Mouse (Mus musculus) MEL (cell line): ENCODE results near the gene Fndc3b. TPM values are rescaled to one million over a fixed set of nuclear protein-coding genes. Genes with fewer than 3 reads are reported as not detected.

Experiments
- DNase-seq: peaks from one replicate; pipeline ENCODE4 v3.0.0; 2011; ENCODE audit warnings: low read depth, low spot score
- H3K27ac ChIP-seq: 2 replicates; pipeline ENCODE4 v1.5.1; 2012; ENCODE audit warnings: low read depth, mild to moderate bottlenecking, control low read depth, low read length, moderate library complexity; ENCODE audit not compliant: control insufficient read depth
- H3K27me3 ChIP-seq, 2 experiments: fragments of 150-350 bp in 1 of 2; sonication (generic) in 1 of 2; 2 replicates each; pipeline ENCODE4 v1.6.1; 2012; ENCODE audit warnings: low read length in 2 of 2, mild to moderate bottlenecking in 2 of 2, improper control_type of control experiment in 1 of 2, moderate library complexity in 1 of 2; ENCODE audit not compliant: insufficient read depth in 2 of 2, control insufficient read depth in 1 of 2
- H3K36me3 ChIP-seq, 2 experiments: 2 replicates each; pipeline ENCODE4 v1.6.1; 2012 to 2014; ENCODE audit warnings: low read length in 2 of 2, improper control_type of control experiment in 1 of 2, inconsistent platforms in 1 of 2, mild to moderate bottlenecking in 1 of 2; ENCODE audit not compliant: insufficient read depth in 2 of 2, control insufficient read depth in 1 of 2
- H3K4me1 ChIP-seq, 2 experiments: fragments of 150-350 bp in 1 of 2; sonication (generic) in 1 of 2; 2 replicates each; pipeline ENCODE4 v1.6.1; 2012; ENCODE audit warnings: low read length in 2 of 2, improper control_type of control experiment in 1 of 2, mild to moderate bottlenecking in 1 of 2; ENCODE audit not compliant: insufficient read depth in 2 of 2, control insufficient read depth in 1 of 2
- H3K4me3 ChIP-seq, 2 experiments: fragments of 150-350 bp in 1 of 2; sonication (generic) in 1 of 2; 2 replicates each; pipeline ENCODE4 v1.5.1; 2012; ENCODE audit warnings: low read depth in 2 of 2, low read length in 2 of 2, mild to moderate bottlenecking in 2 of 2, moderate library complexity in 2 of 2, control low read depth in 1 of 2, improper control_type of control experiment in 1 of 2; ENCODE audit not compliant: control insufficient read depth in 1 of 2, insufficient read depth in 1 of 2
- H3K79me2 ChIP-seq: 2 replicates; pipeline ENCODE4 v1.6.1; 2012; ENCODE audit warnings: mild to moderate bottlenecking, low read length, moderate library complexity; ENCODE audit not compliant: control insufficient read depth, poor library complexity, insufficient read depth
- H3K9ac ChIP-seq: 2 replicates; pipeline ENCODE4 v1.6.1; 2012; ENCODE audit warnings: low read depth, mild to moderate bottlenecking, control low read depth, low read length, moderate library complexity; ENCODE audit not compliant: control insufficient read depth, poor library complexity, severe bottlenecking
- H3K9me3 ChIP-seq: fragments of 150-350 bp; sonication (generic); replicated peaks from 2 replicates; pipeline ENCODE4 v1.6.1; 2012; ENCODE audit warnings: mild to moderate bottlenecking, low read length, improper control_type of control experiment, moderate library complexity; ENCODE audit not compliant: insufficient read depth
- CHD1 ChIP-seq: IDR thresholded peaks from 2 replicates; pipeline ENCODE4 v1.6.1; 2012; ENCODE audit warnings: low read depth, mild to moderate bottlenecking, inconsistent platforms, low read length, improper control_type of control experiment
- E2F4 ChIP-seq: IDR thresholded peaks from 2 replicates; pipeline ENCODE4 v1.6.1; 2011; ENCODE audit warnings: low read depth, low read length, improper control_type of control experiment, borderline replicate concordance
- GABPA ChIP-seq: IDR thresholded peaks from 2 replicates; pipeline ENCODE4 v1.6.1; 2012; ENCODE audit warnings: low read depth, mild to moderate bottlenecking, inconsistent platforms, low read length, improper control_type of control experiment, moderate library complexity
- GATA1 ChIP-seq: IDR thresholded peaks from 2 replicates; pipeline ENCODE4 v1.6.1; 2011; ENCODE audit warnings: low read depth, low read length, improper control_type of control experiment
- HCFC1 ChIP-seq: IDR thresholded peaks from 2 replicates; pipeline ENCODE4 v1.6.1; 2012; ENCODE audit warnings: low read depth, mild to moderate bottlenecking, inconsistent platforms, low read length, improper control_type of control experiment, moderate library complexity
- JUND ChIP-seq: IDR thresholded peaks from 2 replicates; pipeline ENCODE4 v1.6.1; 2011; ENCODE audit warnings: low read depth, mild to moderate bottlenecking, improper control_type of control experiment, low read length
- MAFK ChIP-seq: IDR thresholded peaks from 2 replicates; pipeline ENCODE4 v1.6.1; 2011; ENCODE audit warnings: low read depth, mild to moderate bottlenecking, low read length, improper control_type of control experiment, borderline replicate concordance
- MAZ ChIP-seq: IDR thresholded peaks from 2 replicates; pipeline ENCODE4 v1.6.1; 2012; ENCODE audit warnings: low read depth, mild to moderate bottlenecking, inconsistent platforms, low read length, improper control_type of control experiment
- MYB ChIP-seq: IDR thresholded peaks from 2 replicates; pipeline ENCODE4 v1.6.1; 2011; ENCODE audit warnings: mild to moderate bottlenecking, low read depth, low read length, improper control_type of control experiment
- MYC ChIP-seq: IDR thresholded peaks from 2 replicates; pipeline ENCODE4 v1.6.1; 2011; ENCODE audit warnings: low read depth, mild to moderate bottlenecking, low read length, improper control_type of control experiment, moderate library complexity
- POLR2AphosphoS2 ChIP-seq: IDR thresholded peaks from 2 replicates; pipeline ENCODE4 v1.6.1; 2011; ENCODE audit warnings: low read length, improper control_type of control experiment
- POLR2AphosphoS5 ChIP-seq: IDR thresholded peaks from 2 replicates; pipeline ENCODE4 v1.6.1; 2012; ENCODE audit warnings: low read depth, borderline replicate concordance, mild to moderate bottlenecking, inconsistent platforms, low read length, moderate library complexity, mixed read lengths
- TBP ChIP-seq: IDR thresholded peaks from 2 replicates; pipeline ENCODE4 v1.8.0; 2011; ENCODE audit warnings: low read depth, low read length, improper control_type of control experiment
- USF1 ChIP-seq: IDR thresholded peaks from 2 replicates; pipeline ENCODE4 v1.6.1; 2014; ENCODE audit warnings: low read depth, mild to moderate bottlenecking, inconsistent platforms, low read length, improper control_type of control experiment, moderate library complexity
- USF2 ChIP-seq, 2 experiments: IDR thresholded peaks; 2 replicates each; pipeline ENCODE4 v1.6.1; 2011 to 2012; ENCODE audit warnings: improper control_type of control experiment in 2 of 2, low read length in 2 of 2, borderline replicate concordance in 1 of 2, inconsistent platforms in 1 of 2, low read depth in 1 of 2, mild to moderate bottlenecking in 1 of 2; ENCODE audit not compliant: insufficient read depth in 1 of 2
- ZMIZ1 ChIP-seq: IDR thresholded peaks from 2 replicates; pipeline ENCODE4 v1.6.1; 2012; ENCODE audit warnings: low read depth, mild to moderate bottlenecking, inconsistent platforms, low read length, improper control_type of control experiment, moderate library complexity
- ZNF384 ChIP-seq: IDR thresholded peaks from 2 replicates; pipeline ENCODE4 v1.6.1; 2012; ENCODE audit warnings: low read depth, mild to moderate bottlenecking, inconsistent platforms, low read length, improper control_type of control experiment
- polyA plus RNA-seq, 2 experiments: library from polyadenylated mRNA; stranded (reverse) in 1 of 2; unstranded in 1 of 2; fragments of >175 nt in 1 of 2; fragments of >200 nt in 1 of 2; gene quantifications; 2 replicates each; pipeline versions ENCODE4 v1.2.1 to v1.2.4; 2012; ENCODE audit warnings: low replicate concordance in 2 of 2, low read depth in 1 of 2; ENCODE audit not compliant: insufficient read length in 2 of 2, insufficient read depth in 1 of 2, missing spikeins in 1 of 2
- total RNA-seq: library from RNA; depleted of rRNA; stranded (reverse); fragments of 300-350 nt; gene quantifications from 2 replicates; pipeline ENCODE4 v1.2.3, GENCODE M21; 2012

The Fndc3b gene
- total and polyA plus RNA-seq, 3 experiments: not detected

DNA sequence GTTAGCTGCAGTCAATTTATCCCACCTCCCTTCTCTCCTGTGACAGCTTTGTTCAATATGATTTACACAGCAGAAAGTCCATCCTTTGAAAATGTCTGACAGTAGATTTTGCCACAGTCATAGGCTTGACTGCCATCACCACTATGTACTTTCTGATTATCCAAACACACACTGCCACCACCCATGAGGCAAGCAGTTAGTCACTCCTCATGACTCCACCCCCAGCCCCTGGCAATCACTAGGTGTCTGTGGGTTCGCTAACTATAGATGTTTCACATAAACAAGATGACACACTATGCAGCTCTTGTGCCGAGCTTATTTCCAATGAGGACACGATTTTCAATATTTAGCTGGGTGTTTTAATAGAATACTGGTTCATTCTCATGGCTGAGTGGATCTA is 160.1 kb downstream of the Fndc3b start:
- H3K4me3 ChIP-seq: no peak overlapping the region
- H3K9me3 ChIP-seq: no peaks in the 10 kb centered on the region

DNA sequence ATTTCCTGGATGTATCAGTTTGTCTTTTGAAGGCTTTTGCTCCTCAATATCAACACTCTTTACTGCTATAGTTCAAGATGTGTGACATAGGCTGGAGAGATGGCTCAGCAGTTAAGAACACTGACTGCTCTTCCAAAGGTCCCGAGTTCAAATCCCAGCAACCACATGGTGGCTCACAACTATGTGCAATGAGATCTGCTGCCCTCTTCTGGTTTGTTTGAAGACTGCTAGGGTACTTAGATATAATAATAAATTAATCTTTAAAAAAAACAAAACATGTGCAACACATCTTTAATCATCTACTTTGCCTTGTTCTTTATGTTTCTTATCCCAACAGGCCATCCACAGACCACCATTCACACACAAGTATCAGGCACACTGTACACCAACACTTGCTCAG is 160.7 kb downstream of the Fndc3b start:
- TF ChIP-seq HCFC1: no peak
- no peak for TF ChIP-seq MAZ
- no peak for TF ChIP-seq JUND
- Histone ChIP-seq H3K36me3 (no peaks in the 10 kb centered on the region), H3K79me2 (no peaks in the 10 kb centered on the region), H3K4me3 (no peak overlapping the region), H3K9me3 (no peaks in the 10 kb centered on the region), H3K4me1 (no peaks in the 10 kb centered on the region), H3K9ac (no peak overlapping the region), H3K27me3 (no peaks in the 10 kb centered on the region), H3K27ac (no peak overlapping the region)
- no peak for DNase-seq

More for the DNA sequence above, 160.1 kb downstream of the Fndc3b start:
- no peaks in the 10 kb centered on the region for H3K4me1 ChIP-seq
- H3K27me3 ChIP-seq: no peaks in the 10 kb centered on the region
- no peak for DNase-seq
- H3K36me3 ChIP-seq: no peaks in the 10 kb centered on the region
- H3K27ac ChIP-seq: no peak overlapping the region
- TF ChIP-seq GATA1: no peak
- H3K79me2 ChIP-seq: no peaks in the 10 kb centered on the region
- no peak overlapping the region for H3K9ac ChIP-seq

DNA sequence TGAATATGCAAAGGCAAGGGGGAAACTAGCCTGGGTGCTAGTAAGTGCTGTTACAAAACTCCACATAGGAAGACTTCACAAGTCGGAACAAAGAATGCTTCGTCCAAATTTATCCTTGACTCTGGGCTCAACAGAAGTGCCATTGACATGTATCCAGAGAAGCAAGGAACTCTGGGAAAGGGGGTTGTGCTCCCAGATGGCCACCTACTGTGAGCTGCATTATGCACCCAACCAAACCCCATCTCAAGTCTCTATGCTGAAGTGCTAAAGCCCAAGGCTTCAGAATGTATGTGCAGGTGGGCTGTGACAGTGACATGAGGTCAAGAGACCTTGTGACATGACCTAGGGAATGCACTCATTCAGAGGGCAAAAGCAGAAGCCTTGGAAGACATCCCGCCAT is 165.5 kb downstream of the Fndc3b start:
- TF ChIP-seq TBP: no peak
- no peak for TF ChIP-seq MAFK
- TF ChIP-seq CHD1: no peak
- no peak for TF ChIP-seq GABPA
- no peak for TF ChIP-seq JUND
- TF ChIP-seq USF1: no peak
- no peak for TF ChIP-seq ZMIZ1
- TF ChIP-seq POLR2AphosphoS5: no peak
- TF ChIP-seq E2F4: no peak
- TF ChIP-seq USF2 (IDR thresholded peaks at IDR 0.05; ENCODE audit: borderline replicate concordance in 1 of 2, insufficient read depth in 1 of 2, low read depth in 1 of 2, low read length in 2 of 2): no peak
- TF ChIP-seq POLR2AphosphoS2: no peak
- no peak for TF ChIP-seq ZNF384
- TF ChIP-seq MYC: no peak
- TF ChIP-seq MYB: no peak
- Histone ChIP-seq H3K27ac (no peak overlapping the region), H3K27me3 (no peaks in the 10 kb centered on the region), H3K9ac (no peak overlapping the region), H3K36me3 (no peaks in the 10 kb centered on the region), H3K9me3 (no peaks in the 10 kb centered on the region), H3K79me2 (no peaks in the 10 kb centered on the region), H3K4me3 (no peak overlapping the region), H3K4me1 (no peaks in the 10 kb centered on the region)
- no peak for DNase-seq
